Mouse (Mus musculus) inflammation-experienced regulatory T-cells (primary cell): ENCODE data around the gene Unc5a. TPM values are rescaled to one million over a fixed set of nuclear protein-coding genes. Genes with fewer than 3 reads are reported as not detected.

Experiments
- polyA plus RNA-seq, 2 experiments: library from polyadenylated mRNA; unstranded; fragments of 100-300 nt; shearing (Covaris generic); gene quantifications; one replicate each; pipeline ENCODE4 v1.2.1; 2017

Gene Unc5a
- 1 to 10 TPM; 2.3 to 5.0 TPM for polyA plus RNA-seq

DNA sequence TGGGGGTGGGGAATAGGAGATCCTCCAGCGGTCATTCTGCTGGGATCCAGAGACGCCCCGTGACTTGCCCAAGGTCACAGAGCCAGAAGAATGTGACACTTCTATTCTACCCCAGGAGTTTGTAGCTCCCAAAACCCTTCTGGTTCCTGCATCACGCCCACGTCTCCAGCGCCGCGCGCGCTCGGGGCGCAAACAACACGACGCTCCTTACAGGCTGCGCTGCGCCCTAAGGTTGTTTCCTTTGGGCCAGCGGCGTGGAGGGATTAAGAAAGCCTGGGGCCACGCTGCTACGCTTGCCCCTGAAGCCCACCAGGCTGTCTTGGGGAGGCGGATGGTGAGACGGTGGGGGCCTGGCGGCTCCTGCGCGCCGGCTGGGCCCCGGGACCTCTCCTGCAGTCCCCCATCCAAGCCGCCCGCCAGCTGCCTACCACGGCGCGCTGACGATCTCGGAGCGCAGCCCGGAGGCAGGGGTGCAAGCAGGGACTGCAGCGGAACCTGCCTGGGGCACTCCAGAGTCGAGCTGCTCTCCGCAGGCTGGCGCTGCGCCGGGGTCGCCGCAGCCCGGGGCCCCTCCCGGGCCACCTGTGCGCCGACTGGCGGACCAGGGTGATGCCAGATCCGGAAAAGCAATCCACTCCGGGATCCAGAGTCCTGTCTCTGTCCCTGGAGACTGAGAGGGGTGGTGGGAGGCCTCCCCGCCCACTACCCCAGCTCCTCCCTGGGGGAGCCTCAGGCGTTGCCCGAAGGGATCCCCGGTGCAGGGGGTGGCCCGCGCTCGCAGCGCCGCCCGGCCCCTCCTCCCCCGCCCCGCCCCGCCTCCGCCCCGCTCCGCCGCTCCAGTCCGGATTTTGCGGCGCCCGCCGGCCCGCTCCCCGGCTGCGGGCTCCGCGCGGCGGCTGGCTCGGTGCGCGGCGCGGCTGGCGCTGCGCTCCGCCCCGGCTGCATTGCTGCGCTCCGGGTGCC is at the start of gene Unc5a:
Gene Unc5a (plus strand): TSS at position 881 of the 963 bp plus-strand sequence.

DNA sequence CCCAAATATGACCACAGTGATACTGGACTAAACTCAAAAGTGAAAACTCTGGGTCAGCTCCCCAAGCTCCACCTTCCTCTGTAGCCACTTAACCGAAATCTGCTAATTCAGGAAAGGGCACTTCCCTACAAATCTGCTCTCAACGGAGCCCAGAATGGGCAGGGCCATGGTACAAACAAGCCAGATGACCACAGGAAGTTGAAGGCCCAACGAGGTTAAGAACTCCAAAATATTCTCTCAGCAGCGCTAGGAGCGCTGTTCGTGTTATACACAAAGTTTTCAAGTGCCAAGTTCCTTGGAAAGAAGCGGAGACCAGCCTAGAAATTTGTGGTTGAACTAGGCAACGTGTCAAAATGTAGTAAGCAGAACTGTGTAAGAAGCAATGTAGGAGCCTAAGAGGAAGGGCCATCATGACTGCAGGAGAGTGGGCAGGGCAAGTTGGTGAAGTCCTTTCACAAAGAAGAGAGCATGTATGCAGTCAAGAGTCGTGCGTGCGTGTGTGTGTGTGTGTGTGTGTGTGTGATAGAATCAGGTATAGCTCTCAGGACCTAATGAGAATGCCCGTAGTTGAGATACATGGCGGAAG is 72.1 kb downstream of the Unc5a start, which contains the start of gene Hk3:
Gene Hk3 (minus strand): TSS at position 192 of the 586 bp plus-strand sequence.

Other genes with a start within 250 kb of the Unc5a start
- gene Cdhr2, start 247.9 kb upstream of the Unc5a start, polyA plus RNA-seq: under 1 TPM in 1 of 2 experiments, not detected in 1; 0.06 TPM
- gene Gprin1, start 199.5 kb upstream of the Unc5a start, polyA plus RNA-seq: not detected
- gene Sncb, start 182.8 kb upstream of the Unc5a start, polyA plus RNA-seq: not detected
- gene Eif4e1b, start 165.4 kb upstream of the Unc5a start, polyA plus RNA-seq: not detected
- 10 to 100 TPM in 1 of 2 experiments, 1 to 10 TPM in 1; 8.9 to 13.2 TPM for gene Tspan17, start 160.0 kb upstream of the Unc5a start, polyA plus RNA-seq
- 1 to 10 TPM; 1.1 to 1.9 TPM for gene Hk3, start 72.0 kb downstream of the Unc5a start, polyA plus RNA-seq
- 10 to 100 TPM; 68.0 to 80.8 TPM for gene Uimc1, start 150.9 kb downstream of the Unc5a start, polyA plus RNA-seq
- gene Zfp346, start 155.9 kb downstream of the Unc5a start, polyA plus RNA-seq: 10 to 100 TPM; 30.6 to 35.8 TPM
- gene Gm17617, start 184.1 kb downstream of the Unc5a start, polyA plus RNA-seq: not detected
- not detected for gene Fgfr4, start 203.2 kb downstream of the Unc5a start, polyA plus RNA-seq